Mouse (Mus musculus) CD8-positive naive resting alpha-beta T cell, adult 2 months (primary cell): ENCODE measurements around the gene Elmo1.

ENCODE experiments used
- DNase-seq, 2 experiments: peaks; one replicate each; pipeline ENCODE4 v3.0.0; 2022; ENCODE audit warnings: low read depth in 2 of 2, low spot score in 2 of 2

The Elmo1 gene

DNA sequence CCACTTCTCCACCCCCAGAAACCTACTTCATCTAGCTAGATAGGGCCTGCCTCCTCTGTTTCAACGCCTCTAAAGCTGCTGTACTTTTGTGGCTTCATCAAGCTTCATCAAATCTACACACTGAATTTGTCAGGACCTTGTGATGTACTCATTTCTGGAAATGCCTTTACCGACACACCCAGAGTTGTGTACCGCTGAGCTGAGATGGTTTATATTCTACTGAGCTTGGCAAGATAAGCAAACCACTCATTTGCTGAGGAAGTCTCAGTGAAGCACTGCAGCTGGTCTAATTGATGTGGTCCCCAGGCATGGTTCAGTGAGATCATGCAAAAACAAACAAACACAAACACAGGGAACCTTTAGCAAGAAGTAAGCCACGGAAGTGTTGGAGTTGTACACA, 281.9 kb downstream of the Elmo1 start:
- DNase-seq: no peak

DNA sequence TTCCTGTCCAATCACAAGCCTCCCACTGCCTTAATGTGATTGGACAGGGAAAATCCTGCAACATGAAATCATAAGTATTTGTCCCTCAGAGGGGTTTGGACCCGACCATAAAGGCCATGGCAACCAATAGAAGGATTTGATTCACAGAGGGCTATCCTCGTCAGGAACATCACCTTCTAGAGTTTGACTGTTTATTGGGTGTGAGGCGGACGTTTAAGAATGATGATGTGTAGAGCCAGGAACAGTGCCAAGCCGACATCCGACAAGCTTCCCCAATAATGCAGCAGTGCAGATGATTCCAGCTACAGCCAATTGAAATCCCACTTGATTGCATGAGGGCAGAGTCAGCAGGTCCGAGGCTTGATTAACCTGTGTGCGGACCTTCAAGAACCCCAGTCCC, 288.5 kb downstream of the Elmo1 start:
- DNase-seq: no peak

GRCm38 (mm10) chr13:20383875-20384274, 293.5 kb downstream of the Elmo1 start:
- DNase-seq: no peak

DNA sequence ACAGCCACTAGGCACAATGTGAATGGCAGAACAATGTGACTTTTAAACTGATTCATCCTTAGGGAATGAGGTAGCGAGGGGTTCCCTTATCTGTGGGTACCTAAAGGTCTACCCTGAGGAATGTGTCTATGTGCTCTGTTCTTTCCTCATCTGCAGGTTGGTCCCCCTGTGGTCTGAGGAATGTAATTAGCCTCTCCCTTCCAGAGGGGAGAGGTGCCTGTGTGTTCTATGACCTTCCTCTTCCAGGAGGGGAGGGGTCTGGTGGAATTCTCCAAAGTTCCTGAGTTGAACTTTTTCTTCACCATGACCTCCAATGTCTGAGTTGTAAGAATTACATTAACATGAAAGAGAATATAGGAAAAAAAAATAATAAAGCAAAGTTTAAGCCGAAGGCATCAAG, 294.4 kb downstream of the Elmo1 start:
- DNase-seq: no peak

GRCm38 (mm10) chr13:20385423-20385822, 295.0 kb downstream of the Elmo1 start:
- DNase-seq: no peak

DNA sequence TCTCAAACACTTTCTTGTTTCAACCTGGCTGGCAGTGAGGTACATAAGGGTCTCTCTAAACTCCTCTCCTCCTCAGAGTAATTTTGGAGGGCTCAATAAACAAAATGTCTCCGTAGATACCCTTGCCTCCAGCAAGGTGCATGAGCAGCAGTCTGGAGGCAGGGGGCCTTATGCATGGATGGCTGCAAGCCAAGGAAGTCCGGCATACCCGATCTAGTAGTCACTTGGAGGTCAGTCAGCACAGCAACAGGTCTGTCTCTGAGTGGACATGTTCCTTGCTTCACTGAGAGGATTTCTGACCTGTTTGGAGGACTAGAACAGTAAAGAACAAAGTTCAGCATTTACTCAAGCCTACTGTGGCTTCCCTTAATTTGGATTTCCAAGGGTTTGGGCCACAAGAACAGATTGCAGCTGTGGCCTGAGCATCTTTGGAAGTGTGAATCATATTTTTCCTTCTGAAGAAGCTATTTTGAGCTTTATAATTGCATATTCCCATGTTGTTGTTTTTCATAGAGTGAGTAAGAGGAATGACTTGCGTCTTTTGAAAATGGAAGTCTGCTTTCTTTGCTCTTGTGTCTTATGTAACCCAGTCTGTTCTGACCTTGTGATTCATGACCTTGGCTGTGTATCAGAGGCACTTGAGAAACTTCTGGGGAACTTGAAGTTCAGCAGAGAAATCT, 296.2 kb downstream of the Elmo1 start:
- no peak for DNase-seq

DNA sequence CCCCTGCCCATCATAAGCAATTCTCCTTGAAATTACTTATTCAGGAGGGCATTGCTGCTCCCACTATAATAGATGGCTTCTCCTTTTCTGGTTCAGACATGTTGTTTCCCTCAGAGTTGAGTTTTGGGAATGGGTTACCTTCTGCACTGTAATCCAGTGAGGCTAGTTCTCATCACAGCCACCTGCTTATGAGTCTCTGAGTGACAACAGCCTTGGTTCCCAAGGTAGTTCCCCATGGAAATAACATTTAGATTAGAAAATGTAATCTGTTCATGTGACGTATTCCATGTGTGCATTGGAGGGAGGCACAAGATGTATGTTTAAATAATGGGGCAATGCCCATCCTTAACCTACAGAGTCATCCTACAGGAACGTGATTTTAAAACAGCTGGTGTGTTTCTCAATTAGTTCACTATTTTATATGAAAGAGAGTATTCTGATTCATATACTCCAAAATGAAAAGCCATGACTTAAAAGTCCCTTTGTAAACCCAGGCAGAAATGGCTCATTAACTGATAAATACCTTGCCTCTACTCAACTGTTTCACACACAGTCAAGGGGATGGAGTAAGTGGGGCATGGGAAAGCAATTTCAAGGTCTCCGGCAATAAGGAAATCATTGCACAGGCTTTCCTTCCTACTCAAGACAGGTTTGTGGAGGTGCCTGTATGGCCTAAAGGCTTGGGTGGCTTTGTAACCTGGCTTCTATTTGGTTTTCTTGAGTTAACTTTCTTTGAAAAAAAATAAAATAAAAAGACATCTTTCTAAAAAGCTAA, 302.6 kb downstream of the Elmo1 start:
- DNase-seq: no peak

- DNase-seq: no peak
Measured at GRCm38 (mm10) chr13:20397744-20398143, 307.3 kb downstream of the Elmo1 start.

DNA sequence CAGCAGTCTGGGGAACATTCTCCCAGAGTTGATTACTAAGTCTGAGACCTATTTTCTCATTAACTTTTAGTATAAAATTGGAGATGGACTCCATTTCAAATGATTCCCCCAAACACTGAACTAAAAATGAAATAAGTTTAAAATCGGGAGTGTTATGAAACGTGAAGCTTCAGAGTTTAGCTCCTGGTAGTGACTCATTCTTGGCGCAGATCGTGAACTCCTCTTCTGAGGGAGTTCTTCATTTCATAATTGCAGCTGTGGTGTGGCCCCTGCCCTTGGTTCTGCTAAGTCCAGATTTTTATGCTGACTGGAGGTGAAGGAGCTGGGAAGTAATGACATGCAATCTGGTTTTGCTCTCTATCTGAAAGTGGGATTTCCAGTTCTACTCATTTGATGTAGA, 307.9 kb downstream of the Elmo1 start:
- no peak for DNase-seq

DNA sequence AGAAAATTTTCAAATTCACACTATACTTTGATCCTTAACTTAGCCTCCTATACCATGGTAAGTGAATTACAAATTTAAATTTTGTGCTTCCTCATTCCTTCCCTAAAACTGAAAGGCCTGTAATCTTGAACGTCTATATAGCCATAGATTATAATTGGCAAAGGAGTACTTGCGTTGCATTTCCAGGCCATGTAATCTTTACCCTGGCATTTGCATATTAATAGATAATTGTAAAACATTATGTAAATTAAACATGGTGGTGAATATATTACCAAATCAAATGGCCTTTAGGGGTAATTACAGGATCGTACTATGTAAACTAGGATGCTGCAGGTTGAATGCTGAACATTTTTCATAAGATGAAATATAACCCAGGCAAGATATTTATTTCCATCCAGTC, 314.1 kb downstream of the Elmo1 start:
- DNase-seq: no peak

DNA sequence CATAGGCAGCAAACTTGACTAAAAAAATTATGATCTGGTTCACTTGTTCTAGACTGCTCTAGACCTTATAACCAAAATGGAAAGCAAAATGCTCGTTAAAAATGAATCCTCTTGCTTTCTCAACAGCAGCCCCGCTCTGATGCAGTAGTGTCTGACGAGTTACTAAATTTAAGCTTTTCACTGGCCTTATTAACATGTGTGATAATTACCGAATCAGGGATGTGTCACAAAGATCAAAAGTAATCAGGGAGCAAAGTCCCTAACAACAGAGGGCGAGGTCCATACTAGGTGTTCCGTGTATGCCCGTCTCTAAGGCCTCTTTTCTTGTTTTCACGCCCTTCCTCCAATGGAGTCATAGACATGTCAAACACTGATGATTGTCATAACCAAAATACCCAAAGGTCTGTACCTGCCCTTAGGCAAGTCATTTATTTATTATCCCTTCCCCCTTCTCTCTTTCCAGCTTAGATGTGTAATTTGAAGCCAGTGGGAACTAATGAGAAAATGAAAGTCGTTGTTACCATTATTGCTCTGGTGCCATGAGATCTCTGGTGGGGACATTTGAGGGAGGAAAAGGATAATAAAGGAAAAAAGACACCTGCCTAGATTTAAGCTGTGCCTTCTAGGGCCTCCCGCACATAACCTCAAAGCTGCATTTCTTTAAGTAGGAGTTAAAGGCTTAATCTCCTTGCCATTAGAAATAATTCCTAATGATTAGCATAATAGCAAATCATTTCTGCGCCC, 316.2 kb downstream of the Elmo1 start:
- DNase-seq: no peak

- DNase-seq: no peak
Measured at GRCm38 (mm10) chr13:20410306-20411101, 320.1 kb downstream of the Elmo1 start.

DNA sequence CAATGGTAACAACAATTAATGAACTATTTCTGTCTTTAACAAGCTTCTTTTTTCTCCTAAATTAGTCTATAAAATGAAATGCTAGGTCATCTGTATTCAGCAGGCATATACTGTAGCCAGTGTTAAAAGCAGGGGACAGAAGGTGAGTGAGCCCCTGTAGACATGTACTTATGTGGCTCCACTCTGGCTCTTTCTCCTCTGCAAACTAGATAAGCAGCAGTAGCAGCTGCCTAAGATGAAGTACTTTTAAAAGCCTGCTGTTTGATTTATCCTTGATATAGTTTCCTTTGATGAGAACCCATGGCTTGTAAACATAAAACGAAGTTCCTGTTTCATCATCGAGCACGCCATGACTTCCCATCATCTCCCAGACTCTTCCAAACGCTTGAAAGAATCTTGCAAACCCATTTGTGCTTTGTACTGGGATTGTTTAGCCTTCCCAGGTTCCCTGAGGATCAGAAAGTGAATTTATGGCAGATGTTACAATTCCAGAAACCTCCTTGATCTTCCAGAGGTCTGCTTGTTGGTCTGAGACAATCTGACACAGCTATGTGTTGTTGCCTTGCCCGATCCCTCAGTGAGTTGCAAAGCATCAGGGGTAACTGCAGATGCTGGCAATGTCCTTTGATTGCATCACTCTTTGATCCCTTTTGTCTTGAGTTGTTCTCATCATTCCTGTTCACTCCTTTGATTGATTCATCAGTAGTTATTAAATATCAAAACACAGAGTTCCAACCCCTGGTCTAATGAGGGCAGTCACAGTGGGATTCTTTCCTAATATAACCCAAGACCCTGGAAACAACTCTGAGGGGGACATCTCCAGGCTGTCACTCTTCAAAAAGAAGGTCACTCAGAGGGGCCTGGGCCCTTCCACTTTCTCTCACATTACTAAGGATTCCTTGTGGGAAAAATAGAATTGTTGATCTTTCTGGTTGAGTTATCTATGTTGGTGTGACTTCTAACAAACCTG, 326.6 kb downstream of the Elmo1 start:
- no peak for DNase-seq

DNA sequence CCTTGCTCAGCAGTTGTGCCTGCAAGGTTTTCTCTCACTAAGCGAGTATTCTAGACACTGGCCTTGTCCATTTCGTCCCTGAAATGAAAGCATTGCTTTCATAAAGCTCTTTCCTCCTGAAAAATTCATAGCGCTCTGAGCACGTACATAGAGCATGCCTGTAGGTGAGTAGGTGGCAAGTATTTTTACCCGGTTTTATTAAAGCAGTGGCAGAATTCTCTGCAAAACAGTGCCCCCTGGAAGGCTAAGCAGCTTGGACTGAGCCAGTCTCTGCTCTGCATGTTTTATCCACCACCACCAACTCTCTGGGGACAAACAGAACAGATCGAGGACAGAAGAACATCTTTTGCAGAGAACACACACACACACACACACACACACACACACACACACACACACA, 340.6 kb downstream of the Elmo1 start:
- DNase-seq: no peak

DNA sequence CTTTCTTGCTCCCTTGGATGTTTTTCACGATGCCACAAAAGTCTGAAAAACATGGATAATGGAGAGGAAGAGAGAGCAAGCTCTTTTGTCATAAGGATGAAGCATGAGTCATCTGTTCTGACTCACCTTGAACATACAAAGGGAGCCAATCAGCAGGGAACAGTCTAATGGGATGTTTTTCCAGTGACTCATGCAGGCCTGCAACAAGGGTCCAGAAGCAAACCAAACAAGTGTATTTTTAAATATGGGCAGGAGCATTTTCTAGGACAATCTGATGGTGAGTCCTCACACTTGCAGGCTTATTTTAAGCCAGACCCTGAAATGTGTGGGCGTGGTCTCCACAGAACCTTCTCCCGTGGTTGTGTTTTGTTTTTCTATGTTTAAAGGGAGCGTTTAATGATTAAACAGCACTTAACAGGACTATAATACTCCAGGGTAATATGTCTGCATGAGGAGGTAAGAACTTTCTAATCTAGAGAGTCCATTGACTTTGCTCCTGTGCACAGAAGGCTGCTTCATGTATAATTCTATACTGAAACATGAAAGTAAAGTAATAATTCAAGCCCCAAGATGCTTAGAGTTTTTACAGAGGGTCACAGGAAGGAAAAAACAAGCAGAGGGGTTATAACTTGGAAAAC, 342.9 kb downstream of the Elmo1 start:
- DNase-seq: no peak

DNA sequence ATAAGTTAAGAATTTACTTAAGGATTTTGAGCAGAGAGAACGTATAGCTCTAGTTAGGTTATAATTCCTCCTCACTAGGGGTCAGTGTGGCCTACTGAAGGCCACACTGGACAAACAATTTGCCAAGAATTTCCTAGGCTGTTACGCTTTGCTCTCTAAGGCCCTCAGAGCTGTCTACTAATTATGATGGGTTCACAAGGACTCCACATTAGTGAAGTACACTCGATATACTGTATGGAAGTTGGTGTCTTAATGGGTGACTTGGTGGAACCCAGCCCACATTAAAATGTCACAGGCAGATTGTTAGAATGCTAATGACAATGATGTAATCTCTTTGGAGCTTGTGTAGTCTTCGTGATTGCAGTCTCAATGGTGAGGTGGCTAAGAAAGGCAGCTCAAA, 343.7 kb downstream of the Elmo1 start:
- DNase-seq: no peak

GRCm38 (mm10) chr13:20439488-20439887, 349.1 kb downstream of the Elmo1 start:
- DNase-seq: no peak

DNA sequence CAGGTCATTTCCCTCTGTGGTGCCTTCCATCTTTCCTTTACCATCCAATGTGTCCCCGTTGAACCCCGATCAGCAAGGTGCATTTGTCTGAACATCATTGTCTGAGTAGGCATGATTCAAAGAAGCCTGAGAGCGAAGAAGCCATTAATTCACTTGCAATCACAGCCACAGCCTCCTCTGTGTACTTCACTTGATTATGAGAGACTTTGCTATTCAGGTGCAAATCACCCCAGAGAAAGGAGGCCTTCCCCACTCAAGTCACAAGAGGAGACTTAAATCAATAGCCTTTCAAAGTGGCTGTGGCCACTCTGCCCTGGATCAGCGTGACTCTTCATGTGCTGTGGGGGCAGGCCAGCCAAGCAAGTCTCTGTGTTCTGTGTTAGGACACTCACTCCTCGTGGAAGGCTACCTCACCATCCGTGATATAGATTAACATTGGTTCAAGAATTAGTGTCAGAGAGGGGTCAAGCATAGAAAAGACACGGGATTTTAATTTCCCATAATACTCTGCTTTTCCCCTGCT, 360.5 kb downstream of the Elmo1 start:
- no peak for DNase-seq

DNA sequence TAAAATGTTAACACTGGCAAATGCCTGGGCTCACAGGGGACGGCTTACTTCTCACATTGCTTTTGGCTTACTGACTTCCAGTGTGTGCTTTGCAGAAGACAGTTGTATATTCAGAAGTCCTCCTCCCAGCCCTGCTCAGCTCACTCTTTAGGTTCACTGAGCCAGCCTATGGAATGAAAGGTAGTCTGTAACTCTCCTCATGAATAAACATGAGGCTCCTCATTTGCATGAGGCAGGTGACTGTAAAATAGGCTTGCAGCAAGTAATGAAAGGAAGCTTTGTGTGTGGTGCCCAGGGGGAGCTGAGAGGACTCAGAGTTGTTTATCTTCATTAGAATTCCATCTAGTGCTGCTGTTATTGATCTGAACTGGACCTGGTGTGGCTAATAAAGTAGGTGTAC, 364.0 kb downstream of the Elmo1 start:
- DNase-seq: no peak
